Mouse (Mus musculus): ENCODE measurements at regions not wholly inside any gene's neighbourhood (a gene's known extent, or its start where the extent isn't known, plus 50 kb on each side); places are given as distances from the start of the nearest gene placed in this dataset.

GRCm38 (mm10) chrX:92981141-92981540, 305.1 kb upstream of the Arx start:
- H3K4me1 ChIP-seq (ENCODE audit: control insufficient read depth, insufficient read depth, low read length): no peaks in the 10 kb centered on the region
- TF ChIP-seq POLR2A (IDR thresholded peaks at IDR 0.05; ENCODE audit: insufficient read depth, low read depth, low read length) (no peak), CTCF (IDR thresholded peaks at IDR 0.05; ENCODE audit: insufficient read depth, low read depth, low read length) (no peak)
- H3K4me3 ChIP-seq (ENCODE audit: insufficient read depth, low read depth, low read length): no peak overlapping the region
- no peak overlapping the region for H3K27ac ChIP-seq (ENCODE audit: insufficient read depth, low read depth, low read length)

DNA sequence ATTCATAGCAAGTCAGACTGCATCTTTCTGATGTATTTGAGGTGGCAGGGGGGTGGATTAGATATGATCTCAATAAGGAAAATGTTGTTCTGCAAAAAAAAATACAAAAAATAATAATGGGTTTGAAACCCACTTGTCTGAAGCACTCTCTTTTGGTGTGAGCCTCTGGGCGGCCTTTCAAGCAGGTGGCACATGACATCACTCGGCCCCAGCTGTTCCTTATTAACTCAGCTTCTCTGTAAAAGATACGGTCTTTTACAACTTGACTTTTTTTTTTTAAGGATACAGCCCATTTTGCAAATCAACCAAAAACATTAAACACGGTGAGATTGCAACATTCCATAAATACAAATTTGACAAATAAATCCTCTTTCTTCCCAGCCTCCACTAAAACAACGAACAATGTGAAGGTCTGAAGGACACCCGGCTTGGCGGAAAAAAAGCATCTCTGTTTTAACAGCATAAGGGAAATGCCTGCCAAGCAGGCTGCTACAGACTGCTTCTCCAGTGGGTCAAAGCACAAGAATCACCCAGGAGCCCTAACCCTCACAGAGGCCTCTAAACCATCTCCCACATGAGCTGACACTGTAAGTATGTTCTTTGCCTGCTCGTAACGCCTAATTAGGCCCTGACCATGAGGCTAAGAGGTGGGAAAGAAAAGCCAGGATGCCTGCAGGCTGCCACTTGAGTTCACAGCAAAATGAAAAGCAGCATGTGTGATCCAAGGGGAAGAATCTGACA, 283.8 kb upstream of the Arx start:
- TF ChIP-seq POLR2A (IDR thresholded peaks at IDR 0.05; ENCODE audit: insufficient read depth, low read depth, low read length) (no peak), CTCF (IDR thresholded peaks at IDR 0.05; ENCODE audit: insufficient read depth, low read depth, low read length) (no peak)
- Histone ChIP-seq H3K4me1 (ENCODE audit: control insufficient read depth, insufficient read depth, low read length) (0 out of 2 replicates have a peak, but pooled peaks cover 3% of the 10 kb centered on the region), H3K4me3 (ENCODE audit: insufficient read depth, low read depth, low read length) (no peak overlapping the region), H3K27ac (ENCODE audit: insufficient read depth, low read depth, low read length) (peak overlapping the region; percentile 20; the same call in 1 of the 2 replicates)
- WGBS: 49% methylated on average over 9 of the region's 9 CpGs

- TF ChIP-seq CTCF (IDR thresholded peaks at IDR 0.05; ENCODE audit: insufficient read depth, low read depth, low read length) (no peak), POLR2A (IDR thresholded peaks at IDR 0.05; ENCODE audit: insufficient read depth, low read depth, low read length) (no peak)
- 23% methylated on average over 2 of the region's 2 CpGs for WGBS
- H3K4me1 ChIP-seq (ENCODE audit: control insufficient read depth, insufficient read depth, low read length): 0 out of 2 replicates have a peak, but pooled peaks cover 3% of the 10 kb centered on the region
- H3K27ac ChIP-seq (ENCODE audit: insufficient read depth, low read depth, low read length): no peak overlapping the region
- no peak overlapping the region for H3K4me3 ChIP-seq (ENCODE audit: insufficient read depth, low read depth, low read length)
These were observed 279.6 kb upstream of the Arx start for GRCm38 (mm10) chrX:93006681-93007080.

DNA sequence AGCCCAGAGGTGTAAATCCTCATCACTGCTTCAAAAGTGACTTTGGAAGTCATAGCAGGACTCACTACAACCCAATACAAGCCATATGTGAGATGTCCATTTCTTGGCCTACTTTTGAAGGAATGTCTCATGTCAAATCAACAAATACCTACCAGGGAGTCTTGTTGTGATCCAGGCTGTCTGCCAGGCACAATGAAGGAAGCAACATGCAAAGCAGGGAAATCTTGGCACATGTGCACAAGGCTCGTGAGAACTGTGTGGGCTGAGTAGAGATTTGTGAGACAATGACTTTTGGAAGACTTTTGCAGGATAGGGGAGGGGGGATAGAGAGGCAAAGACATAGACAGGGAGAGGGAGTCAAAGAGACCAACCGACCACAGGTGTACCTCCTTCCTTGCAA, 274.7 kb upstream of the Arx start:
- no peak overlapping the region for H3K27ac ChIP-seq (ENCODE audit: insufficient read depth, low read depth, low read length)
- H3K4me1 ChIP-seq (ENCODE audit: control insufficient read depth, insufficient read depth, low read length): no peaks in the 10 kb centered on the region
- WGBS: 64% methylated on average over 2 of the region's 2 CpGs
- TF ChIP-seq CTCF (IDR thresholded peaks at IDR 0.05; ENCODE audit: insufficient read depth, low read depth, low read length) (no peak), POLR2A (IDR thresholded peaks at IDR 0.05; ENCODE audit: insufficient read depth, low read depth, low read length) (no peak)
- H3K4me3 ChIP-seq (ENCODE audit: insufficient read depth, low read depth, low read length): no peak overlapping the region

DNA sequence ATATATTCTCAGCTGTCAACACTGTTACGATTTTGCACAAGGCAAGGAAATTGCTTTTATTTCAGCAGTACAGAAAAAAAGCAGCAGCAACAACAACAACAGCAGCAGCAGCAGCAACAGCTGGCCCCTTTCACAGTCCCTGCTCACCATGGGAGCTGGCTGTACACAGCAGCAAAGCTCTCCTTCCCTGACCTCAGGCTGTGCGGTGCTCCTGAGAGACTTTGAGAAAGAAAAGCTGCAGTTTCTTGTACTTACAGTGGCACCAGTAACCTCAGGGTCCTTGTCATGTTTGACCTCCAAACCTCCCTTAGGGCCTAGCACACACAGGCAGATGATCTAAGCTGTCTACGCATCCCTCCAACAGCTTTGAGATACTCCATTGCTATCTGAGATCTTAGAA, 269.9 kb upstream of the Arx start:
- Histone ChIP-seq H3K4me3 (ENCODE audit: insufficient read depth, low read depth, low read length) (no peak overlapping the region), H3K27ac (ENCODE audit: insufficient read depth, low read depth, low read length) (no peak overlapping the region), H3K4me1 (ENCODE audit: control insufficient read depth, insufficient read depth, low read length) (no peaks in the 10 kb centered on the region)
- TF ChIP-seq CTCF (IDR thresholded peaks at IDR 0.05; ENCODE audit: insufficient read depth, low read depth, low read length): no peak
- TF ChIP-seq POLR2A (IDR thresholded peaks at IDR 0.05; ENCODE audit: insufficient read depth, low read depth, low read length): no peak
- 71% methylated on average over 3 of the region's 3 CpGs for WGBS

DNA sequence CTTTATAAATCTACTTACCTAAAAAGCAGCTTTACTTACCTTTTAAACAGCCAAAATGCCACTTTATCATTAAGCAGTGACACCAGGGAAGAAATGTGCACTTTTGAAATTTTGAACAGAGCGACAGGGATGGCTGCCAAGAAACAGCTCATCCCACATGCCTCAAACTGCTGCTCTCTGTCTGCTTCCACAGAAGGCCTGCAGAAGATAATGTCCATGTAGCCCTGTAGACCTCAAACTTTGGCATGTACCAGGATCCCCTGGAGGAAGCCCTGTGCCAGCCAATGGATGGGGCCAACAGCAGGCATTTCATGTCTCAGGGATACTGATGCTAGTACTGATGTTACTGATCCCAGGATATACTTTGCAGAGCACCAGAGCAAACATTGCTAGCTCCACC, 245.1 kb upstream of the Arx start:
- Histone ChIP-seq H3K4me3 (ENCODE audit: insufficient read depth, low read depth, low read length) (no peak overlapping the region), H3K4me1 (ENCODE audit: control insufficient read depth, insufficient read depth, low read length) (no peaks in the 10 kb centered on the region), H3K27ac (ENCODE audit: insufficient read depth, low read depth, low read length) (no peak overlapping the region)
- 97% methylated on average over 1 of the region's 1 CpGs for WGBS
- no peak for TF ChIP-seq POLR2A (IDR thresholded peaks at IDR 0.05; ENCODE audit: insufficient read depth, low read depth, low read length)
- TF ChIP-seq CTCF (IDR thresholded peaks at IDR 0.05; ENCODE audit: insufficient read depth, low read depth, low read length): no peak

DNA sequence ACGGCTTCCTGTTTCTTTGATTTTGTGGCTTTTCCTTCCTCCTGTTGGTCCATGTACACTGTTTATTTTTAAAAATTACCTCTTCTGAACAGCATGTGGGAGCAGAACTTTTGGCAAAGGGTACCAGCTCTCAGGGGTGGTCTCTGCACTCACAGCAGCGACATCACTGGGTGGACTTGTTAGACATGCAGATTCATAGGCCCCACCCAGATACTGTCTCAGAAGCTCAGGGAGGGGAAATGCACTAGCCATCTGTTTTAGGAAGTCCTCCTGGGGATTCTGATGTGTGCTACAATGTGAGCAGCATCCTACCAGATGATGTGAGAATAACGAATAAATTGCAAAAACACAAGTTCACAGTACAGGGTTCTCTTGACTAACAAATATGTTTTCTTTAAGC, 243.5 kb upstream of the Arx start:
- H3K4me3 ChIP-seq (ENCODE audit: insufficient read depth, low read depth, low read length): no peak overlapping the region
- no peak overlapping the region for H3K27ac ChIP-seq (ENCODE audit: insufficient read depth, low read depth, low read length)
- no peaks in the 10 kb centered on the region for H3K4me1 ChIP-seq (ENCODE audit: control insufficient read depth, insufficient read depth, low read length)
- WGBS: 63% methylated on average over 3 of the region's 3 CpGs
- no peak for TF ChIP-seq CTCF (IDR thresholded peaks at IDR 0.05; ENCODE audit: insufficient read depth, low read depth, low read length)
- TF ChIP-seq POLR2A (IDR thresholded peaks at IDR 0.05; ENCODE audit: insufficient read depth, low read depth, low read length): no peak

DNA sequence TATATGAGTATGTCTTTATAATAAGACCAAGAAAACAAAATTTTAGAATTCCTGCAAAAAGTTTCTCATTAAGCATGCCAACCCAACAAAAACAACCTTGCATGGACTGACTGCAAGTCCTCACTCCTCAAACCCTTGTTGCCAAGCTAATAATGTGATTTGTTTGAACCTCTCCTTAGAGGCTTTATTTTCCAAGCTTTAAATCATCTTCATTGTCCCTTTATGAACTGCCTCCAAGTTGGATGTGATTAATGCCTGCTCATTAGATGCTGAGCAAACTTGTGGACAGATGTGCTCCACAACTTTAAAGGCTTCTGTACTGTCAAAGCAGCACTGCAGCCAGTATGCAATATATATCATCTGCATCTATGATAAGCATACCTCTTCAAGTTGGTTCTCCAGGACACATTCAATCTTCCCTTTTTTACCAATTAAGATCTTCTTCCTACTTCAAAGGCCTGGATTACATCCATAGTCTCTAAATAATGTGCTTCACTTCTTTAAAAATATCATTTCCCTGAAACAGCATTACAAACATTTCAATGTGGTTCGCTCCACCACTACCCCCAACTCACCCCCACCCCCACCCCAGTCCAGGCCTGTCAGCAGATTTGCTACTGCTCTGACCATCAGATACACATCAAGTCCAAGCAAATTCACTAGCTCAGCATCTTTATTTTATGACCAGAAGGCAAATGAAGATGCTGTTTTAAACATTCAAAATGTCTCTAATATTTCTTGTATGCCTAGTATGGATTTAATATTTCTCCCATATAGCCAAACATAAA, 237.1 kb upstream of the Arx start:
- Histone ChIP-seq H3K27ac (ENCODE audit: insufficient read depth, low read depth, low read length) (no peak overlapping the region), H3K4me1 (ENCODE audit: control insufficient read depth, insufficient read depth, low read length) (no peaks in the 10 kb centered on the region), H3K4me3 (ENCODE audit: insufficient read depth, low read depth, low read length) (no peak overlapping the region)
- no peak for TF ChIP-seq CTCF (IDR thresholded peaks at IDR 0.05; ENCODE audit: insufficient read depth, low read depth, low read length)
- TF ChIP-seq POLR2A (IDR thresholded peaks at IDR 0.05; ENCODE audit: insufficient read depth, low read depth, low read length): no peak
- 87% methylated on average over 1 of the region's 1 CpGs for WGBS

GRCm38 (mm10) chrX:93049755-93050143, 236.5 kb upstream of the Arx start:
- 83% methylated on average over 3 of the region's 3 CpGs for WGBS
- no peak for TF ChIP-seq POLR2A (IDR thresholded peaks at IDR 0.05; ENCODE audit: insufficient read depth, low read depth, low read length)
- TF ChIP-seq CTCF (IDR thresholded peaks at IDR 0.05; ENCODE audit: insufficient read depth, low read depth, low read length): no peak
- Histone ChIP-seq H3K4me1 (ENCODE audit: control insufficient read depth, insufficient read depth, low read length) (no peaks in the 10 kb centered on the region), H3K4me3 (ENCODE audit: insufficient read depth, low read depth, low read length) (no peak overlapping the region), H3K27ac (ENCODE audit: insufficient read depth, low read depth, low read length) (no peak overlapping the region)
